Mouse (Mus musculus): ENCODE data around the gene Fam83e. TPM values are rescaled to one million over a fixed set of nuclear protein-coding genes. Genes with fewer than 3 reads are reported as not detected.

Fam83e gene
- polyA plus RNA-seq, 1 experiment from 2014 or later = 0.80 TPM

DNA sequence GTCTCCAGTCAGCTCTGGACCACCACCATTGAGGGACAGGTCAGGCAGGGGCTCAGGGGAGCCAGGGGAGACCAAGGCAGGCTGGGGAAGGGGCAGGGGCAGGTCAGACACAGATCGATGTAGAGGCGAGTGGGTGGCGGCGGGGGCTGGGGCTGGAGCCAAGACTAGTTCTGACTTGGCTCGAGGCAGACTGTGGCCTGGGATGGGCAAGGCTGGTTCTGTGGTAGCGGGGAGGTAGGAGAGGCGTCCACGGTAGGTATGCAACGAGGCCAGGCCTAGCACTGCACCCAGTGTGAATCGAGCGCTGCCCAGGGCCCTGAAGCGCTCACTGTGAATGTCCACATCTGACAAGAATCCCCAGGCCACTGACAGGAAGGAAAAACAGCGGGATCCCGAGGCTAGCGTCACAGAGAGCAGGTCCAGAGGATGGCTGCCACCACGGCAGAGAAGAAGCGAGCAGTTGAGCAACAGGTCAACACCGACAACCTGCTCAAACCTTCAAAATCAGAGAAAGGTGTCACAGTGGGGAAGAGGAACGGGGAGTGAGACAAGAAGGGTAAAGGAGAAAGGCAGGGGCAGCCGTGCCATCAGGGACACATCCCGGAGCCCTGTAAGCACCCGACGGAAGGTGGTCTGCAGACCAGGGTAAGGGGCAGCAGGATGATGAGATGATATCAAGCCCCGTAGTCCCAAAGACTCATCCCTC, 9.5 kb upstream of the Fam83e start:
- WGBS = 93% methylated on average over 24 of the region's 24 CpGs

GRCm38 (mm10) chr7:45712022-45712757, 8.8 kb upstream of the Fam83e start:
- no peak for DNase-seq (ENCODE audit: low spot score)
- peaks cover 18% of the 10 kb centered on the region; the same call in 1 of the 2 replicates for H3K36me3 ChIP-seq (ENCODE audit: control insufficient read depth, insufficient read depth, low read length)
- no peaks in the 10 kb centered on the region for H3K9me3 ChIP-seq (ENCODE audit: control insufficient read depth, low read length)
- 90% methylated on average over 21 of the region's 21 CpGs for WGBS
- no peak overlapping the region for H3K4me2 ChIP-seq (ENCODE audit: low read depth, low read length, severe bottlenecking)
- H3K4me3 ChIP-seq (ENCODE audit: low read depth, low read length) = no peak overlapping the region
- peaks cover 32% of the 10 kb centered on the region for H3K4me1 ChIP-seq (replicated peaks; ENCODE audit: control insufficient read depth, insufficient read depth, low read length)
- H3K27me3 ChIP-seq (ENCODE audit: control insufficient read depth, insufficient read depth, low read length) = no peaks in the 10 kb centered on the region
- no peak for ATAC-seq (replicated peaks; ENCODE audit: low FRiP score)
- no peak overlapping the region for H3K27ac ChIP-seq (ENCODE audit: low read depth, low read length)
- no peak overlapping the region for H3K9ac ChIP-seq (ENCODE audit: low read length)

More for the DNA sequence above, 9.5 kb upstream of the Fam83e start:
- Histone ChIP-seq H3K4me1 (replicated peaks; ENCODE audit: control insufficient read depth, insufficient read depth, low read length) (peaks cover 28% of the 10 kb centered on the region), H3K27ac (ENCODE audit: low read depth, low read length) (no peak overlapping the region), H3K27me3 (ENCODE audit: control insufficient read depth, insufficient read depth, low read length) (no peaks in the 10 kb centered on the region), H3K4me2 (ENCODE audit: low read depth, low read length, severe bottlenecking) (no peak overlapping the region), H3K9ac (ENCODE audit: low read length) (no peak overlapping the region), H3K4me3 (ENCODE audit: low read depth, low read length) (no peak overlapping the region), H3K9me3 (ENCODE audit: control insufficient read depth, low read length) (no peaks in the 10 kb centered on the region), H3K36me3 (ENCODE audit: control insufficient read depth, insufficient read depth, low read length) (peaks cover 18% of the 10 kb centered on the region; the same call in 1 of the 2 replicates)
- ATAC-seq (replicated peaks; ENCODE audit: low FRiP score) (no peak), DNase-seq (ENCODE audit: low spot score) (no peak)

- Histone ChIP-seq H3K9ac (ENCODE audit: low read length) (no peak overlapping the region), H3K4me3 (ENCODE audit: low read depth, low read length) (no peak overlapping the region), H3K36me3 (ENCODE audit: control insufficient read depth, insufficient read depth, low read length) (peaks cover 18% of the 10 kb centered on the region; the same call in 1 of the 2 replicates)
Observed at GRCm38 (mm10) chr7:45713396-45713795, 7.6 kb upstream of the Fam83e start.

DNA sequence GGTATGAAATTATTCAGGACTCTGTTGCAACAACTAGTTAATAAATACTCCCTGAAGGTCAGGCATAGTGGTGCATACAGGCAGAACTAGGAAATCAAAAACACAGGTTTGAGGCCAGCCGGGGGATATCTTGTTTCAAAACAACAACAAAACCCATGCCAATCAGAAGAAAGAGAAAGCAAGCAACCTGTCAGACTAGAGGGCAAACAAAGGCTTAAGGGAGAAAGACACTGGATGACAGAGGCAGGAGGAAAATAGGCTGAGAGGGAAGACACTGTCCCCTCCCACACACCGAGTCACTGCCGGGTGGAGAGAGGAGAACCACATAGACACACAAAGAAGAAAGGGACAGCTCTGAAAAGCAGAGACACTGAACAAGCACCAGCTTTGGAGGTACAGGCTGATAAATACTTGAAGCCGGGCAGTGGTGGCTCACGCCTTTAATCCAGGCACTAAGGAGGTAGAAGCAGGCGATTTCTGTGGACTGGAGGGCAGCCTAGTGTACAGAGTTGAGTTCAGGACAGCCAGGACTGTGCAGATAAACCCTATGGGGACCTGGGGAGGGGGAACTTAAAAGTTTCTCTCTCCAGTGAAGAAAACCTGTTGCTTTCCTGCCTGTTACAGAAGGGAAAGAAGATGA, 7.0 kb upstream of the Fam83e start:
- Histone ChIP-seq H3K9ac (ENCODE audit: low read length) (no peak overlapping the region; the same call in 1 of the 2 replicates), H3K36me3 (ENCODE audit: control insufficient read depth, insufficient read depth, low read length) (peaks cover 18% of the 10 kb centered on the region; the same call in 1 of the 2 replicates), H3K4me3 (ENCODE audit: low read depth, low read length) (peak overlapping the region; percentile 60), H3K27me3 (ENCODE audit: control insufficient read depth, insufficient read depth, low read length) (no peaks in the 10 kb centered on the region), H3K27ac (ENCODE audit: low read depth, low read length) (no peak overlapping the region), H3K4me2 (ENCODE audit: low read depth, low read length, severe bottlenecking) (peak overlapping the region; percentile 85; the same call in 1 of the 2 replicates), H3K4me1 (replicated peaks; ENCODE audit: control insufficient read depth, insufficient read depth, low read length) (peaks cover 24% of the 10 kb centered on the region), H3K9me3 (ENCODE audit: control insufficient read depth, low read length) (no peaks in the 10 kb centered on the region)
- ATAC-seq (replicated peaks; ENCODE audit: low FRiP score) (no peak), DNase-seq (ENCODE audit: low spot score) (no peak)
- 78% methylated on average over 6 of the region's 6 CpGs for WGBS

More at GRCm38 (mm10) chr7:45713396-45713795, 7.6 kb upstream of the Fam83e start:
- Histone ChIP-seq H3K4me1 (replicated peaks; ENCODE audit: control insufficient read depth, insufficient read depth, low read length) (peaks cover 22% of the 10 kb centered on the region), H3K9me3 (ENCODE audit: control insufficient read depth, low read length) (no peaks in the 10 kb centered on the region), H3K4me2 (ENCODE audit: low read depth, low read length, severe bottlenecking) (no peak overlapping the region), H3K27ac (ENCODE audit: low read depth, low read length) (no peak overlapping the region), H3K27me3 (ENCODE audit: control insufficient read depth, insufficient read depth, low read length) (no peaks in the 10 kb centered on the region)
- WGBS = 95% methylated on average over 16 of the region's 16 CpGs
- ATAC-seq (replicated peaks; ENCODE audit: low FRiP score) (no peak), DNase-seq (ENCODE audit: low spot score) (no peak)

GRCm38 (mm10) chr7:45714630-45715089, 6.4 kb upstream of the Fam83e start:
- H3K4me3 ChIP-seq (ENCODE audit: low read depth, low read length) = peak overlapping the region; percentile 60
- no peaks in the 10 kb centered on the region for H3K9me3 ChIP-seq (ENCODE audit: control insufficient read depth, low read length)
- H3K9ac ChIP-seq (ENCODE audit: low read length) = peak overlapping the region; percentile 62
- H3K27ac ChIP-seq (ENCODE audit: low read depth, low read length) = no peak overlapping the region
- H3K27me3 ChIP-seq (ENCODE audit: control insufficient read depth, insufficient read depth, low read length) = no peaks in the 10 kb centered on the region
- H3K4me2 ChIP-seq (ENCODE audit: low read depth, low read length, severe bottlenecking) = peak overlapping the region; percentile 85
- ATAC-seq (replicated peaks; ENCODE audit: low FRiP score) = no peak
- H3K36me3 ChIP-seq (ENCODE audit: control insufficient read depth, insufficient read depth, low read length) = peaks cover 23% of the 10 kb centered on the region; the same call in 1 of the 2 replicates
- H3K4me1 ChIP-seq (replicated peaks; ENCODE audit: control insufficient read depth, insufficient read depth, low read length) = peaks cover 25% of the 10 kb centered on the region
- no peak for DNase-seq (ENCODE audit: low spot score)
- WGBS = 12% methylated on average over 14 of the region's 14 CpGs

GRCm38 (mm10) chr7:45715090-45715708, 5.8 kb upstream of the Fam83e start, which contains the start of gene Rpl18:
Gene Rpl18, plus strand, starts transcription at chr7:45715457.
- WGBS = 8% methylated on average over 34 of the region's 34 CpGs
- Histone ChIP-seq H3K27ac (ENCODE audit: low read depth, low read length) (0 out of 2 replicates have a peak within 1 kb of the TSS, but pooled peaks have one; percentile 21), H3K4me3 (ENCODE audit: low read depth, low read length) (peak within 1 kb of the TSS; percentile 60), H3K9me3 (ENCODE audit: control insufficient read depth, low read length) (no peaks in the 10 kb centered on the region), H3K4me1 (replicated peaks; ENCODE audit: control insufficient read depth, insufficient read depth, low read length) (peaks cover 25% of the 10 kb centered on the region), H3K9ac (ENCODE audit: low read length) (peak within 1 kb of the TSS; percentile 62), H3K36me3 (ENCODE audit: control insufficient read depth, insufficient read depth, low read length) (peaks cover 26% of the 10 kb centered on the region; the same call in 1 of the 2 replicates), H3K4me2 (ENCODE audit: low read depth, low read length, severe bottlenecking) (peak within 1 kb of the TSS; percentile 85), H3K27me3 (ENCODE audit: control insufficient read depth, insufficient read depth, low read length) (no peaks in the 10 kb centered on the region)
- ATAC-seq (replicated peaks; ENCODE audit: low FRiP score) = peak; percentile 92
- DNase-seq (ENCODE audit: low spot score) = peak; percentile 97

DNA sequence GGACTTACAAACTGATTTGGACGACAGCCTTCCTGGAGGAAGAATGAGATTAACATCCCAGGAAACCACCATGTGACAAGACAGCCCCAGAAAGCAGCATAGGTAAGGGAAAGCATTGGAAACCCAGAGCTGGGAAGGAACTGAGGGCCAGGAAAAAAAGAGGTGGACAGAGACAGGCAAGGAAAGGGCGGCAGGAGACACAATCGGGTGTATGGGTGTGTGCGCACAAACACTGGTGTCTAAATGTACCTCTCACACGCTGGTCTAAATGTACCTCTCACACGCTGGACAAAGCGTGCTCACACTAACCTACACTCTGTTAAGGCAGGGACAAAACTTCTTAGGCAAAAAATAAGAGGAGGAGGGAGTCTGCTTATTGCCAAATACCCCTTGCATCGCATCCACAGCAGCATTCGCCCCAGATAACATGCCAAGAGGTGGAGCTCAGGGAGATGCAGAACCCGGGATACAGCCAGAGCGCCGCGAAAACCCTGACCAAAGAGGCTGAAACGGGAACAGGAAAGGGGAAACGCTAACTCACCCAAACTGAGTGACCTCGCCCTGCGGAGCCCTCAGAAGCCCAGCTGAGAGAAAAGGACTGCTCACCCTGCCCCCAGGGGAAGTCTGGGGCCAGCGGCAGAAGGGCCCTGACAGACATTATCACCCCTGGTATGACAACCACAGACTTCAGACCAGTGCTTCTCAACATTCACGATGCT, 5.1 kb upstream of the Fam83e start:
- Histone ChIP-seq H3K9me3 (ENCODE audit: control insufficient read depth, low read length) (no peaks in the 10 kb centered on the region), H3K4me1 (replicated peaks; ENCODE audit: control insufficient read depth, insufficient read depth, low read length) (peaks cover 25% of the 10 kb centered on the region), H3K9ac (ENCODE audit: low read length) (no peak overlapping the region), H3K27ac (ENCODE audit: low read depth, low read length) (no peak overlapping the region), H3K27me3 (ENCODE audit: control insufficient read depth, insufficient read depth, low read length) (no peaks in the 10 kb centered on the region), H3K4me3 (ENCODE audit: low read depth, low read length) (peak overlapping the region; percentile 60; the same call in 1 of the 2 replicates), H3K4me2 (ENCODE audit: low read depth, low read length, severe bottlenecking) (peak overlapping the region; percentile 85; the same call in 1 of the 2 replicates), H3K36me3 (ENCODE audit: control insufficient read depth, insufficient read depth, low read length) (peaks cover 21% of the 10 kb centered on the region)
- no peak for ATAC-seq (replicated peaks; ENCODE audit: low FRiP score)
- DNase-seq (ENCODE audit: low spot score) = peak; percentile 52
- 88% methylated on average over 19 of the region's 19 CpGs for WGBS
